Mouse (Mus musculus) spleen, postnatal 14 days (tissue): ENCODE results near the gene Lurap1.

Experiments used
- DNase-seq, 2 experiments: peaks; one replicate each; pipeline ENCODE4 v3.0.0; 2021 to 2022; ENCODE audit warnings: low spot score in 2 of 2

Gene Lurap1

DNA sequence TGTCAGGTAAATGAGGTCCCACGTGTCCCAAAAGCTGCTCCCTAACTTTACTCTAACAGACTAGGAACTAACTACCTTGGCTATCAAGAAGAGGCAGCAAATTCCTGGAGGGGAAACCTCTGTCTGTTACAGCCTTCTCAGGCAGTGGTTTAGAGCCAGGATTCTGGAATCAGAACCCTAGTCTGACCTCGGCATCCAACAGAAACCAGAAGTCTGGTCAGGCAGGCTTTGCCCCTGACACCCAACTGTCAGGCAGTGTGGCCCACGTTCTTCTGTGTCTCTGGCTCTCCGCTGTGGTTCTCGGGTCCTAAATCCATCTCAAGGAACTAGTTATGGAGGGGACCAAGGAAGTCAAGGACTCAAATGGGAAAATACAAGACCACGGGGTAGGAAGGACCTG is at the start of gene Lurap1:
Gene Lurap1 (minus strand): TSS at position 101 of the 400 bp plus-strand sequence.
- DNase-seq, result no peak

DNA sequence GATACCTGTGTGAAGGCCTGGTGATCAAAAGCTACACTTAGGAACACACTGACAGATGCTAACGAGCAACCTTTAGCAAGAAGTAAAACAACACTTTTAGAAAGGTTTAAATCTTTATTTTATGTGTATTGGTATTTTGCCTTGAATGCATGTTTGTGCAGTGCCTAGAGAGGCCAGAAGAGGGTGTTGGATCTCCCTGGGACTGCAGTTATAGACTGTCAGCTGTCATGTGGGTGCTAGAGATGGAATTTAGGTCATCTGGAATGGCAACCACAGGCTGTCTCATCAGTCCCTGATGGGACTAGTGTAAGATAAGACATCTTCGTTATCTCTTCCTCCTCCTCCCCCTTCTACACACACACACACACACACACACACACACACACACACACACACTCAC is 47.3 kb upstream of the Lurap1 start:
- no peak for DNase-seq

- no peak for DNase-seq
Measured at GRCm38 (mm10) chr4:116193583-116194383, 42.6 kb upstream of the Lurap1 start.

DNA sequence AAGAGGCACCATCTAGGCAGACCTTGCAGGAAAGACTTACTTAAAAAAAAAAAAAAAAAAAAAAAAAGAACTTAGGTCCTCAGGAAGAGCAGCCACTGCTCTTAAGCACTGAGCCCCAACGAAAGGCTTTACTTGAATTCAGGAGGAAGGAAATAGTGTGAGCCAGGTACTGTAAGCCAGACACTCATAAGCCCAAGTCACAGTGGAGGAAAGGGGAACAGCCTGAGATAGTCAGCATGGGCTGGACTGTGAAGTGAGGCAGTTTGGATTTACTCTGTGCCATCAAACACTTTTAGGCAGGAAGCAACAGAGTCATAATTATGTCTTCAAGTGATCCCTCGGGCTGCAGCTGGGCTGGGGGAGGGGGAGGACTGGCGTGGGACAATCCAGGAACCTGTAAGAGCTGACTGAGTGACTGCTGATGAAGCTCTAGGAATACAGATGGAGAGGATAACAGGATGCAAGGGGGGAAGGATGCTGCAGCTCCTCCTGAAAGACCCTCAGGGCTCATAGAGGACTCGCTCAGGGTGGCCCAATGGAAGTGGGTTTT is 41.2 kb upstream of the Lurap1 start:
- no peak for DNase-seq

DNA sequence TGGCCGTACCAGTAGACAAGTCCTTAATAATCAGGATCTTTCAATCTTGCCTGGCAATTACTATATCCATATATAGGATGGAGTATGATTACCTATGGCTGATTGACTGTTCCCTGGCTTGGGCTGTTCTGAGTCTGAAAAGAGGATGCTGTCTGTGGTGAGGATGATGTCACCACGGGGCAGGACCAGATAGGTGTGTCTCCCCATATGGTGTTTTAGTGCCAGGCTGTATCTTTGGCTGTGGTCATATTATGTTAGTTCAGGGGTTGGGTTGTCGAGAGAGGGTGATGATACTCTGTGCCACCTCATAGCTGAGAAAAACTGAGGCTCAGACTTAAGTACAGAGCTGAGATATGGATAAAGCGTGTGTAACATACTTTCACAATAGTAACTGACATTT is 33.9 kb upstream of the Lurap1 start:
- DNase-seq, result no peak

DNA sequence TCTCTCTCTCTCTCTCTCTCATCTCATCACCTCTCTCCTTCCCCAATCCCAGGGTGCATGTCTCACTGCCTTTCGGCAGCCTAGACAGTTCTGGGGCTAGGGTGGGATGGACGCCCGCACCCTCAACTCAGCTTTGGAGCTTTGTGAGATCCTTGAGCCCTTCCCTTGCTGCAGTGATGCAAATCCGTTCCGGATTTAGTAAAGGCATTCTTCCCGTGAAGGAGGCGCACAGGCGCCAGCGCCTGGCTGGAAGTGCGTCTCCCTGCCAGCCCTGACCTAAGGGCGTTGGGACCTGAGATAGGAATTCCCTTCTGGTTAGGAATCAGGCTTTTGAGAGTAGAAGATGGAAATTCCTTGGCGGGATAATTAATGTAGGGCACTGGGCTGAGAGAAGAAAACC is 31.6 kb upstream of the Lurap1 start:
- DNase-seq, result no peak

DNA sequence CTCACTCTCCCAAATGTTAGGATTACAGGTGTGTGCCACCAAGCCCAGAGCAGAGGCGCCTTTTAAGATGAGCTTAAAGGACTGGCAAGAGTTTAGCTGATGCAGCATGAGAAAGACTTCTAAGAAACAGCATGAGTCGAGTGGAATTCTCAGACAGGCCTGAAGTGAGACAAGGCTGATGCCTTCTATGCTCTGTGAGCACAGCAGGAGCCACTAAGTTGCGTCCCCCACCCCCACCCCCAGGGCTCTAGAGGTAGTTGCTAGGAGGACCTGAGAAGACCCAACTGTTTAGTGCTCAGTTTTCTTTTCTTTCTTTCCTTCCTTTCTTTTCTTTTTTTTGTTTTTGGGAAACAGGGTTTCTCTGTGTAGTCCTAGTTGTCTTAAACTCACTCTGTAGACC is 30.9 kb upstream of the Lurap1 start:
- DNase-seq, result no peak

DNA sequence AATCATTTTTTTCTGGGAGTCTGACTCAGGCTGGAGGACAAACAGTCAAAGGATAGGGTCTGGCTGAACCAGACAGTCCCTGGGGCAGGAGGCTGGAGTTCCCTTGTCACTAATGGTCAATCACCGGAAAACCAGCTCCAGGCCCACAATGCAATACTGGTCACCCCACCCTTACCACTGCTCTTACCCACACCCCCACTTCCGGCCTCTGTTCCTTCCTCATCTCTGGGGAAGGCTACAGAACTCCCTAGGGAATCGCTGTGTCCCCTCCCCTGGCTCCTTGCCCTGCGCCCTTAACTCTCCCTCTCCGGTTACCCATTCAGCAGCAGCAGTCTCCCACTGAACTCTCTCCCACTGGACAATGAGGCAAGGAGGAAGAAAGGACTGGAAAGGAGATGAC is 26.0 kb upstream of the Lurap1 start:
- no peak for DNase-seq

GRCm38 (mm10) chr4:116176543-116176988 is 25.4 kb upstream of the Lurap1 start:
- DNase-seq, result no peak

- no peak for DNase-seq
Measured at GRCm38 (mm10) chr4:116175711-116176542, 24.8 kb upstream of the Lurap1 start.

DNA sequence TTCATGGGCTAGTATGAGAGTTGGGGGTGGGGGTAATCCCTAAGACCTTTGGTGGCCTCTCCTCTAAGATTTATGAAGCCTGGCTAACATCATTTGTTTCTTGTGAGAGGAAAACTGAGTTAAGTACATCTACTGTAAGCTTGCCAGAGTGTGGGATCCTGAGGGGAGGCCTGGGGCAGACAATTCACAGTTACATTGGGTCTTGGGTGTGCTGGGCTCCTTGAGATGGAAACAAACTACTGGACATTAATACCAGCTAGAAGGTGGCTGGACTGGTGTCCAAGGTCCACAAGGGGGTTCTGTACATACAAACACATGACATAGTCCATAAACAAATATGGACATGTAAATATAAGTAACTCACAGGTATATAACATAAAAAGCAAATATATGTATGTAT is 24.0 kb upstream of the Lurap1 start:
- DNase-seq, result no peak

DNA sequence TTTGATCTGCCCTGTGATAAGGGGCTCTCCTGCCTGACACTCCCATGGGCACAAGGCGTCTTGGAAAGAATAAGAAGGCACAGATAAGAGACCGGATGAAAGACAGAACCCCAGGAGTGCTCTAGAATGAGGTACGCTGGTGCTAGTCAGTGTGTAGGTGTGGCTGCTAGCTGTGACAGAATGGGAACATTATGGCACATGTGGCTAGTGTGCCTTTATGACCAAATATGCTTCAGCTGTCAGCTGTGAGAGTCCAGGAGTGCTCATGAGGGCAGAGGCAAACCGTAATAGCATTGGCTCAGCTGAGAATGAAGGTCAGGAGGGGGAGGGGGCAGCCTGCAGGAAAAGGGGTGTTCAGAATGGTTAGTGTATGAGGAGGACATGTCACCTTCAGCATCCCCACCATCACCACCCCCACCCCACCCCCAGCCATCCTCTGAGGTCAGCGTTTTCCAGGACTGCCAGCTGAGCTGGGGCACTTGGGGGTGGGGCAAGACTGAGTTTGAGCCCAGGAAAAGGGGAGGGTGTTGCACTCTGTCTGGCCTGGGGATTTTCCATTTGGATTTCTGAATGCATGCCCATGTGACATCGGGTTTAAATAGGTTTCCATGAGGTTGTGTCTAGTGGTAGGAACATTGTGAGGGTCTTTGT is 23.5 kb upstream of the Lurap1 start:
- no peak for DNase-seq

DNA sequence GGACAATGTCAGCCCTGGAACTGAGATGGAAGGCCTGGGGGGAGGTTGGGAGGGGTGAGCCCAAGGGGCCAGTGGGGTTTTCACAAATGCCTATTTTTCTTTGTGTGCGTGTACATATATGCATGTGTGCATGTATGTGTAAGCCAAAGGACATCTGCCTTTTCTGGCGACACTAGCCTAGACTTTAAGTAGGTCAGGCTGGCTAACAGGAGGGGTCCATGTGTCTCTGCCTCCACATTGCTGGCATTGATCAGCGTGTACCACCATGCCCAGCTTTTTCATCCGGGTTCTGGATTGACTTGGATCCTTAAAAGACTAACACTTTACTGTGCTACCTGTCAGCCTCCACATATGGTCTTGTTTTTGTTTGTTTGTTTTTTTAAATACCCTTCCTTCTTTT is 22.6 kb upstream of the Lurap1 start:
- no peak for DNase-seq

- no peak for DNase-seq
Measured at GRCm38 (mm10) chr4:116173072-116173471, 21.9 kb upstream of the Lurap1 start, which contains the start of the genes 1700042G07Rik and Gm49337. 1700042G07Rik (plus strand) TSS chr4:116173372. Gm49337 (plus strand) TSS chr4:116173384.

GRCm38 (mm10) chr4:116169353-116169672 is 18.2 kb upstream of the Lurap1 start:
- no peak for DNase-seq

DNA sequence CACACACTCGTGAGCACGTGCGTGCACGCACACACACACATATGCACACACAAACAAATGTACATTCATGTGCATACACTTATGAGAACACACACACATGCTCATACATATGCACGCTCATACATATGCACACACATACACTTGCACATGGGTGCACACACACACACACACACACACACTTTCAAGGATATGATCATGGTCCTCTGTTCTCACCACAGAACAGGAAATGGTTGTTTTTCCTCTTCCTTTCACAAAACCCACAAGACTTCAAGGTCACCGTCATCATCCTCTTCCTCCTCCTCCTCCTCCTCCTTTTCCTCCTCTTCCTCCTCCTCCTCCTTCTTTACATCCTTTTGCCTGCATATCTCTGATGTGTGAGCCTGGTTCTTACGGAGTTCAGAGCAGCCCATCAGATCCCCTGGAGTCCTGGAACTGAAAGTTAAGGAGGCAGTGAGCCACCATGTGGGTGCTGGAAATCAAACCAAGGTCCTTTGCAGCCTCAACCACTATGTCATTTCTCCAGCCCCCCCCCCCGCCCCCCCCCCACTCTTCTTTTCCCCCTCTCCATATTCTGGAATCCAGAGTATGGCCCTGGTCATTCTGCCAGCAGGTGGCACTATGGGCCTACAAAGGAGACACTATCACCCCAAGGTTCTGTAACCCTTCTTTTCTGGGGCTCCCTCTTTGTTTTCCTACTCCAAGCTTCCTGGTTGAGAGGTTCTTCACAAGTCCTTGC is 17.6 kb upstream of the Lurap1 start:
- DNase-seq, result peak; percentile 30 to 68

GRCm38 (mm10) chr4:116167404-116167803 is 16.3 kb upstream of the Lurap1 start, which contains the start of gene Tspan1:
Tspan1 (minus strand) TSS chr4:116167601.
- no peak for DNase-seq

DNA sequence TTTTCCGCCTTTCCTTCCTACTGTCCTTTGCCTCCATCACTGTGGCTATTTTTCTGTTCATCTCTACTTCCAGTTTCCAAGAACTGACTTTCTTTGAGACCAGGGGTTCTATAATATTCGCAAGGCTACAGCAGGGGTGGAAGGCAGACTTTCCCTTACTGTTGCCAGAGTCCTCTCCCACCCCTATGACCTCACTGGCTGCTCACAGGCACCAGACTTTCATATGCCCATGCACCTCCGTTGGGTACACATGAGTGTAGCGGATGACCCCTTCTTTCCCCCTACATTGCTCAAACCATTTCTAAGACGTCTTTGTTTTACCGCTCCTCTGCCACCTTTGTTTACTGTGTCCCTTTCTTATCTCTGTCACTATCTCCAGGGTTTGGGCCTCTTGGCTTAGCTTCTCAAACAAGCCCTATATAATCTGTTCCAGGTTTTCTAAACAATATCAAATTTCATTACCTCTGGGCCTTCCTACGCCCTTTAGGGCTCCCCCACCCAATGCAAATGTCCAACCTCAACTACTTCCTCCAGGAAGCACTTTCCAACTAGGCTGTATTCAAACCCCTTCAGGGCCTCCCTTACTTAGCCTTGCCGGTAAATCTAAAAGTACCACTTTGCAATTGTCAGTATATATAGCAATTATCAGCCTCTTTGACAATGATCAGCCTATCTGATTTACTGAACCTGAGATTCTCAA is 14.7 kb upstream of the Lurap1 start:
- DNase-seq, result no peak

GRCm38 (mm10) chr4:116164759-116165554 is 13.8 kb upstream of the Lurap1 start:
- no peak for DNase-seq

GRCm38 (mm10) chr4:116162142-116162541 is 11.0 kb upstream of the Lurap1 start:
- no peak for DNase-seq
